Mouse (Mus musculus): ENCODE measurements around the gene Fcrl1. TPM values are rescaled to one million over a fixed set of nuclear protein-coding genes. Genes with fewer than 3 reads are reported as not detected.
"Not testable (repeated sequence)": the region's sequence is repeated elsewhere in the genome, so short reads cannot be mapped to it uniquely, and the experiment has no call there.

Fcrl1 gene
- polyA plus RNA-seq (2014; fragmentation: Nextera tagmentation; extraction: Ambion mirVana) = not detected in 2 replicates

GRCm38 (mm10) chr3:87376195-87377165 is at the start of gene Fcrl1:
Fcrl1 (plus strand) TSS chr3:87376387.
- Histone ChIP-seq H3K9me3 (ENCODE audit: control insufficient read depth, low read length) (no peaks in the 10 kb centered on the region), H3K9ac (replicated peaks; ENCODE audit: low read depth, low read length) (no peak within 1 kb of the TSS), H3K4me3 (ENCODE audit: low read depth, low read length) (no peak within 1 kb of the TSS), H3K4me2 (ENCODE audit: low read depth, low read length) (no peak within 1 kb of the TSS), H3K27me3 (ENCODE audit: control insufficient read depth, insufficient read depth, low read length) (no peaks in the 10 kb centered on the region), H3K36me3 (ENCODE audit: control insufficient read depth, insufficient read depth, low read length) (no peaks in the 10 kb centered on the region), H3K27ac (ENCODE audit: low read depth, low read length) (no peak within 1 kb of the TSS), H3K4me1 (ENCODE audit: control insufficient read depth, insufficient read depth, low read length) (no peaks in the 10 kb centered on the region)
- 87% methylated on average over 18 of the region's 18 CpGs for WGBS
- no peak for ATAC-seq (ENCODE audit: low read depth)

GRCm38 (mm10) chr3:87337899-87338298 is 38.3 kb upstream of the Fcrl1 start:
- no peak overlapping the region for H3K4me2 ChIP-seq (ENCODE audit: low read depth, low read length)
- no peak overlapping the region for H3K27ac ChIP-seq (ENCODE audit: low read depth, low read length)
- H3K27me3 ChIP-seq (ENCODE audit: control insufficient read depth, insufficient read depth, low read length) = no peaks in the 10 kb centered on the region
- H3K9ac ChIP-seq (replicated peaks; ENCODE audit: low read depth, low read length) = no peak overlapping the region
- H3K36me3 ChIP-seq (ENCODE audit: control insufficient read depth, insufficient read depth, low read length) = no peaks in the 10 kb centered on the region
- H3K4me3 ChIP-seq (ENCODE audit: low read depth, low read length) = no peak overlapping the region
- 94% methylated on average over 5 of the region's 5 CpGs for WGBS
- no peak for ATAC-seq (ENCODE audit: low read depth)
- H3K4me1 ChIP-seq (ENCODE audit: control insufficient read depth, insufficient read depth, low read length) = no peaks in the 10 kb centered on the region
- H3K9me3 ChIP-seq (ENCODE audit: control insufficient read depth, low read length) = no peaks in the 10 kb centered on the region

GRCm38 (mm10) chr3:87350992-87351391 is 25.2 kb upstream of the Fcrl1 start:
- not testable (repeated sequence) for H3K36me3 ChIP-seq (ENCODE audit: control insufficient read depth, insufficient read depth, low read length); H3K4me2 ChIP-seq (ENCODE audit: low read depth, low read length); ATAC-seq (ENCODE audit: low read depth); H3K4me3 ChIP-seq (ENCODE audit: low read depth, low read length); H3K27ac ChIP-seq (ENCODE audit: low read depth, low read length); H3K9me3 ChIP-seq (ENCODE audit: control insufficient read depth, low read length); H3K9ac ChIP-seq (replicated peaks; ENCODE audit: low read depth, low read length); H3K27me3 ChIP-seq (ENCODE audit: control insufficient read depth, insufficient read depth, low read length); H3K4me1 ChIP-seq (ENCODE audit: control insufficient read depth, insufficient read depth, low read length)
- WGBS = 90% methylated on average over 2 of the region's 2 CpGs

GRCm38 (mm10) chr3:87357581-87357980 is 18.6 kb upstream of the Fcrl1 start, which contains the start of gene Cd5l:
Cd5l (plus strand) TSS chr3:87357881.
- H3K27ac ChIP-seq (ENCODE audit: low read depth, low read length) = no peak within 1 kb of the TSS
- no peaks in the 10 kb centered on the region for H3K36me3 ChIP-seq (ENCODE audit: control insufficient read depth, insufficient read depth, low read length)
- H3K27me3 ChIP-seq (ENCODE audit: control insufficient read depth, insufficient read depth, low read length) = no peaks in the 10 kb centered on the region
- ATAC-seq (ENCODE audit: low read depth) = no peak
- H3K9ac ChIP-seq (replicated peaks; ENCODE audit: low read depth, low read length) = no peak within 1 kb of the TSS
- H3K4me1 ChIP-seq (ENCODE audit: control insufficient read depth, insufficient read depth, low read length) = no peaks in the 10 kb centered on the region
- no peaks in the 10 kb centered on the region for H3K9me3 ChIP-seq (ENCODE audit: control insufficient read depth, low read length)
- no peak within 1 kb of the TSS for H3K4me2 ChIP-seq (ENCODE audit: low read depth, low read length)
- H3K4me3 ChIP-seq (ENCODE audit: low read depth, low read length) = no peak within 1 kb of the TSS

- H3K27ac ChIP-seq (ENCODE audit: low read depth, low read length) = no peak overlapping the region
- no peaks in the 10 kb centered on the region for H3K4me1 ChIP-seq (ENCODE audit: control insufficient read depth, insufficient read depth, low read length)
- ATAC-seq (ENCODE audit: low read depth) = no peak
- no peak overlapping the region for H3K4me2 ChIP-seq (ENCODE audit: low read depth, low read length)
- H3K9ac ChIP-seq (replicated peaks; ENCODE audit: low read depth, low read length) = no peak overlapping the region
- no peaks in the 10 kb centered on the region for H3K9me3 ChIP-seq (ENCODE audit: control insufficient read depth, low read length)
- no peaks in the 10 kb centered on the region for H3K36me3 ChIP-seq (ENCODE audit: control insufficient read depth, insufficient read depth, low read length)
- H3K4me3 ChIP-seq (ENCODE audit: low read depth, low read length) = no peak overlapping the region
- H3K27me3 ChIP-seq (ENCODE audit: control insufficient read depth, insufficient read depth, low read length) = no peaks in the 10 kb centered on the region
Measured at GRCm38 (mm10) chr3:87359215-87359614, 17.0 kb upstream of the Fcrl1 start.

- Histone ChIP-seq H3K9me3 (ENCODE audit: control insufficient read depth, low read length) (no peaks in the 10 kb centered on the region), H3K27ac (ENCODE audit: low read depth, low read length) (no peak overlapping the region), H3K4me3 (ENCODE audit: low read depth, low read length) (no peak overlapping the region), H3K27me3 (ENCODE audit: control insufficient read depth, insufficient read depth, low read length) (no peaks in the 10 kb centered on the region), H3K4me2 (ENCODE audit: low read depth, low read length) (no peak overlapping the region), H3K9ac (replicated peaks; ENCODE audit: low read depth, low read length) (no peak overlapping the region), H3K36me3 (ENCODE audit: control insufficient read depth, insufficient read depth, low read length) (no peaks in the 10 kb centered on the region), H3K4me1 (ENCODE audit: control insufficient read depth, insufficient read depth, low read length) (no peaks in the 10 kb centered on the region)
- no peak for ATAC-seq (ENCODE audit: low read depth)
- 86% methylated on average over 6 of the region's 6 CpGs for WGBS
Measured at GRCm38 (mm10) chr3:87360466-87360865, 15.7 kb upstream of the Fcrl1 start.

- H3K9me3 ChIP-seq (ENCODE audit: control insufficient read depth, low read length) = no peaks in the 10 kb centered on the region
- no peaks in the 10 kb centered on the region for H3K4me1 ChIP-seq (ENCODE audit: control insufficient read depth, insufficient read depth, low read length)
- no peak overlapping the region for H3K9ac ChIP-seq (replicated peaks; ENCODE audit: low read depth, low read length)
- H3K4me2 ChIP-seq (ENCODE audit: low read depth, low read length) = no peak overlapping the region
- no peaks in the 10 kb centered on the region for H3K27me3 ChIP-seq (ENCODE audit: control insufficient read depth, insufficient read depth, low read length)
- H3K36me3 ChIP-seq (ENCODE audit: control insufficient read depth, insufficient read depth, low read length) = no peaks in the 10 kb centered on the region
- no peak for ATAC-seq (ENCODE audit: low read depth)
- H3K27ac ChIP-seq (ENCODE audit: low read depth, low read length) = no peak overlapping the region
- no peak overlapping the region for H3K4me3 ChIP-seq (ENCODE audit: low read depth, low read length)
- 93% methylated on average over 14 of the region's 14 CpGs for WGBS
Measured at GRCm38 (mm10) chr3:87365691-87366090, 10.5 kb upstream of the Fcrl1 start.

- Histone ChIP-seq H3K4me3 (ENCODE audit: low read depth, low read length) (no peak overlapping the region), H3K9me3 (ENCODE audit: control insufficient read depth, low read length) (no peaks in the 10 kb centered on the region), H3K27me3 (ENCODE audit: control insufficient read depth, insufficient read depth, low read length) (no peaks in the 10 kb centered on the region), H3K36me3 (ENCODE audit: control insufficient read depth, insufficient read depth, low read length) (no peaks in the 10 kb centered on the region), H3K4me2 (ENCODE audit: low read depth, low read length) (no peak overlapping the region), H3K4me1 (ENCODE audit: control insufficient read depth, insufficient read depth, low read length) (no peaks in the 10 kb centered on the region), H3K27ac (ENCODE audit: low read depth, low read length) (no peak overlapping the region), H3K9ac (replicated peaks; ENCODE audit: low read depth, low read length) (no peak overlapping the region)
- WGBS = 84% methylated on average over 10 of the region's 10 CpGs
- ATAC-seq (ENCODE audit: low read depth) = no peak
Measured at GRCm38 (mm10) chr3:87367511-87367910, 8.7 kb upstream of the Fcrl1 start.

GRCm38 (mm10) chr3:87369181-87369580 is 7.0 kb upstream of the Fcrl1 start:
- H3K4me2 ChIP-seq (ENCODE audit: low read depth, low read length) = no peak overlapping the region
- H3K9ac ChIP-seq (replicated peaks; ENCODE audit: low read depth, low read length) = no peak overlapping the region
- H3K9me3 ChIP-seq (ENCODE audit: control insufficient read depth, low read length) = no peaks in the 10 kb centered on the region
- H3K27me3 ChIP-seq (ENCODE audit: control insufficient read depth, insufficient read depth, low read length) = no peaks in the 10 kb centered on the region
- no peaks in the 10 kb centered on the region for H3K36me3 ChIP-seq (ENCODE audit: control insufficient read depth, insufficient read depth, low read length)
- no peaks in the 10 kb centered on the region for H3K4me1 ChIP-seq (ENCODE audit: control insufficient read depth, insufficient read depth, low read length)
- H3K4me3 ChIP-seq (ENCODE audit: low read depth, low read length) = no peak overlapping the region
- H3K27ac ChIP-seq (ENCODE audit: low read depth, low read length) = no peak overlapping the region
- 87% methylated on average over 5 of the region's 5 CpGs for WGBS
- no peak for ATAC-seq (ENCODE audit: low read depth)

All from neural tube, embryonic 14.5 days (tissue).